Mouse (Mus musculus) neural tube, embryonic 13.5 days (tissue): ENCODE results near the gene Gtf2i. TPM values are rescaled to one million over a fixed set of nuclear protein-coding genes. Genes with fewer than 3 reads are reported as not detected.

Experiments used
- ATAC-seq: fragments of 200-750 bp; cut with Nextera tagmentation; 2 replicates; pipeline ENCODE4 v1.8.0; 2017; ENCODE audit warnings: low read depth, mild to moderate bottlenecking, moderate TSS enrichment, moderate library complexity
- H3K27ac ChIP-seq: fragments of 300-500 bp; sonication (generic); replicated peaks from 2 replicates; pipeline ENCODE4 v1.5.1; 2015; ENCODE audit warnings: moderate library complexity, mild to moderate bottlenecking, inconsistent platforms
- H3K27me3 ChIP-seq: fragments of 300-500 bp; sonication (generic); 2 replicates; pipeline ENCODE4 v1.6.1; 2015; ENCODE audit warnings: mild to moderate bottlenecking, inconsistent platforms
- H3K36me3 ChIP-seq: fragments of 300-500 bp; sonication (generic); 2 replicates; pipeline ENCODE4 v1.6.1; 2015; ENCODE audit warnings: mild to moderate bottlenecking, inconsistent platforms
- H3K4me1 ChIP-seq: fragments of 300-500 bp; sonication (generic); replicated peaks from 2 replicates; pipeline ENCODE4 v1.6.1; 2015; ENCODE audit warnings: inconsistent platforms
- H3K4me2 ChIP-seq: fragments of 300-500 bp; sonication (generic); 2 replicates; pipeline ENCODE4 v1.6.1; 2015; ENCODE audit warnings: inconsistent platforms, mild to moderate bottlenecking, moderate library complexity
- H3K4me3 ChIP-seq: fragments of 300-500 bp; sonication (generic); 2 replicates; pipeline ENCODE4 v1.5.1; 2015; ENCODE audit warnings: mild to moderate bottlenecking, inconsistent platforms
- H3K9ac ChIP-seq: fragments of 300-500 bp; sonication (generic); 2 replicates; pipeline ENCODE4 v1.6.1; 2015; ENCODE audit warnings: moderate library complexity, mild to moderate bottlenecking, inconsistent platforms
- H3K9me3 ChIP-seq: fragments of 300-500 bp; sonication (generic); 2 replicates; pipeline ENCODE4 v1.6.1; 2016; ENCODE audit warnings: inconsistent platforms
- whole genome bisulfite sequencing: fragments of 180-500 bp; shearing (Covaris S2); methylation state at CpG from one replicate; pipeline ENCODE4 v1.1.7; 2015; 5-methylcytosine and 5-hydroxymethylcytosine counted together
- polyA plus RNA-seq: library from polyadenylated mRNA; unstranded; fragments of >200 nt; fragmentation: Nextera tagmentation; extraction: Ambion mirVana; gene quantifications from 2 replicates; pipeline ENCODE4 v1.2.1, GENCODE M21; 2015

Gene Gtf2i
- polyA plus RNA-seq, 1 experiment from 2014 or later = 188 TPM

- WGBS = 94% methylated on average over 6 of the region's 6 CpGs
- H3K4me3 ChIP-seq = no peak overlapping the region
- no peak overlapping the region for H3K9ac ChIP-seq
- ATAC-seq = no peak
- no peak overlapping the region for H3K4me2 ChIP-seq
- H3K27ac ChIP-seq = no peak overlapping the region
- no peaks in the 10 kb centered on the region for H3K9me3 ChIP-seq
- no peaks in the 10 kb centered on the region for H3K27me3 ChIP-seq
- H3K4me1 ChIP-seq = no peaks in the 10 kb centered on the region
- peaks cover 94% of the 10 kb centered on the region for H3K36me3 ChIP-seq
Measured at GRCm38 (mm10) chr5:134291096-134291495, 23.5 kb downstream of the Gtf2i start.

- H3K9me3 ChIP-seq = no peaks in the 10 kb centered on the region
- peaks cover 98% of the 10 kb centered on the region for H3K36me3 ChIP-seq
- WGBS = 87% methylated on average over 12 of the region's 12 CpGs
- no peaks in the 10 kb centered on the region for H3K27me3 ChIP-seq
- H3K27ac ChIP-seq = no peak overlapping the region
- no peaks in the 10 kb centered on the region for H3K4me1 ChIP-seq
- no peak overlapping the region for H3K9ac ChIP-seq
- H3K4me2 ChIP-seq = no peak overlapping the region
- H3K4me3 ChIP-seq = no peak overlapping the region
- no peak for ATAC-seq
Measured at GRCm38 (mm10) chr5:134289935-134290560, 24.5 kb downstream of the Gtf2i start.

- H3K4me3 ChIP-seq = no peak overlapping the region
- no peaks in the 10 kb centered on the region for H3K27me3 ChIP-seq
- ATAC-seq = no peak
- H3K36me3 ChIP-seq = peaks cover 100% of the 10 kb centered on the region
- no peaks in the 10 kb centered on the region for H3K9me3 ChIP-seq
- H3K4me2 ChIP-seq = no peak overlapping the region
- H3K9ac ChIP-seq = no peak overlapping the region
- H3K4me1 ChIP-seq = no peaks in the 10 kb centered on the region
- H3K27ac ChIP-seq = no peak overlapping the region
- 97% methylated on average over 3 of the region's 3 CpGs for WGBS
Measured at GRCm38 (mm10) chr5:134288071-134288470, 26.5 kb downstream of the Gtf2i start.

GRCm38 (mm10) chr5:134284921-134285320 lies 29.6 kb downstream of the Gtf2i start:
- H3K4me3 ChIP-seq = no peak overlapping the region
- H3K36me3 ChIP-seq = peaks cover 96% of the 10 kb centered on the region
- no peak for ATAC-seq
- no peak overlapping the region for H3K9ac ChIP-seq
- no peak overlapping the region for H3K4me2 ChIP-seq
- no peaks in the 10 kb centered on the region for H3K4me1 ChIP-seq
- H3K27me3 ChIP-seq = no peaks in the 10 kb centered on the region
- H3K27ac ChIP-seq = no peak overlapping the region
- WGBS = 95% methylated on average over 12 of the region's 12 CpGs
- no peaks in the 10 kb centered on the region for H3K9me3 ChIP-seq

GRCm38 (mm10) chr5:134282603-134283002 lies 32.0 kb downstream of the Gtf2i start:
- ATAC-seq = no peak
- no peak overlapping the region for H3K4me2 ChIP-seq
- no peak overlapping the region for H3K9ac ChIP-seq
- H3K9me3 ChIP-seq = no peaks in the 10 kb centered on the region
- H3K27me3 ChIP-seq = no peaks in the 10 kb centered on the region
- H3K27ac ChIP-seq = no peak overlapping the region
- 93% methylated on average over 9 of the region's 9 CpGs for WGBS
- H3K4me3 ChIP-seq = no peak overlapping the region
- peaks cover 94% of the 10 kb centered on the region for H3K36me3 ChIP-seq
- no peaks in the 10 kb centered on the region for H3K4me1 ChIP-seq

GRCm38 (mm10) chr5:134282076-134282475 lies 32.5 kb downstream of the Gtf2i start:
- H3K4me3 ChIP-seq = no peak overlapping the region
- H3K36me3 ChIP-seq = peaks cover 94% of the 10 kb centered on the region
- H3K9ac ChIP-seq = no peak overlapping the region
- WGBS = 83% methylated on average over 3 of the region's 3 CpGs
- H3K27me3 ChIP-seq = no peaks in the 10 kb centered on the region
- no peak overlapping the region for H3K27ac ChIP-seq
- H3K4me1 ChIP-seq = no peaks in the 10 kb centered on the region
- ATAC-seq = no peak
- no peak overlapping the region for H3K4me2 ChIP-seq
- H3K9me3 ChIP-seq = no peaks in the 10 kb centered on the region

- H3K4me3 ChIP-seq = no peak overlapping the region
- H3K9ac ChIP-seq = no peak overlapping the region
- no peaks in the 10 kb centered on the region for H3K27me3 ChIP-seq
- 93% methylated on average over 7 of the region's 7 CpGs for WGBS
- H3K27ac ChIP-seq = no peak overlapping the region
- peaks cover 91% of the 10 kb centered on the region for H3K36me3 ChIP-seq
- ATAC-seq = no peak
- no peaks in the 10 kb centered on the region for H3K9me3 ChIP-seq
- no peak overlapping the region for H3K4me2 ChIP-seq
- no peaks in the 10 kb centered on the region for H3K4me1 ChIP-seq
Measured at GRCm38 (mm10) chr5:134279371-134279770, 35.2 kb downstream of the Gtf2i start.

GRCm38 (mm10) chr5:134277109-134277508 lies 37.5 kb downstream of the Gtf2i start:
- Histone ChIP-seq H3K4me1 (no peaks in the 10 kb centered on the region), H3K4me2 (no peak overlapping the region), H3K9ac (no peak overlapping the region), H3K4me3 (no peak overlapping the region), H3K9me3 (no peaks in the 10 kb centered on the region), H3K36me3 (peaks cover 91% of the 10 kb centered on the region), H3K27me3 (no peaks in the 10 kb centered on the region), H3K27ac (no peak overlapping the region)
- 88% methylated on average over 4 of the region's 4 CpGs for WGBS
- no peak for ATAC-seq

- H3K27me3 ChIP-seq = no peaks in the 10 kb centered on the region
- peaks cover 96% of the 10 kb centered on the region for H3K36me3 ChIP-seq
- no peak overlapping the region for H3K9ac ChIP-seq
- ATAC-seq = no peak
- no peaks in the 10 kb centered on the region for H3K9me3 ChIP-seq
- H3K4me1 ChIP-seq = no peaks in the 10 kb centered on the region
- no peak overlapping the region for H3K27ac ChIP-seq
- no peak overlapping the region for H3K4me2 ChIP-seq
- 89% methylated on average over 10 of the region's 10 CpGs for WGBS
- H3K4me3 ChIP-seq = no peak overlapping the region
Measured at GRCm38 (mm10) chr5:134275556-134275955, 39.0 kb downstream of the Gtf2i start.

GRCm38 (mm10) chr5:134275021-134275420 lies 39.5 kb downstream of the Gtf2i start:
- ATAC-seq = no peak
- H3K9me3 ChIP-seq = no peaks in the 10 kb centered on the region
- no peaks in the 10 kb centered on the region for H3K27me3 ChIP-seq
- 93% methylated on average over 11 of the region's 11 CpGs for WGBS
- H3K27ac ChIP-seq = no peak overlapping the region
- H3K4me3 ChIP-seq = no peak overlapping the region
- peaks cover 96% of the 10 kb centered on the region for H3K36me3 ChIP-seq
- H3K4me1 ChIP-seq = no peaks in the 10 kb centered on the region
- H3K4me2 ChIP-seq = no peak overlapping the region
- H3K9ac ChIP-seq = no peak overlapping the region

- Histone ChIP-seq H3K9ac (no peak overlapping the region), H3K9me3 (no peaks in the 10 kb centered on the region), H3K27ac (no peak overlapping the region), H3K27me3 (no peaks in the 10 kb centered on the region), H3K4me3 (no peak overlapping the region), H3K4me2 (no peak overlapping the region), H3K4me1 (no peaks in the 10 kb centered on the region), H3K36me3 (peaks cover 95% of the 10 kb centered on the region)
- 91% methylated on average over 8 of the region's 8 CpGs for WGBS
- ATAC-seq = no peak
Measured at GRCm38 (mm10) chr5:134273761-134274160, 40.8 kb downstream of the Gtf2i start.

GRCm38 (mm10) chr5:134272761-134273160 lies 41.8 kb downstream of the Gtf2i start:
- Histone ChIP-seq H3K4me2 (no peak overlapping the region), H3K36me3 (peaks cover 96% of the 10 kb centered on the region), H3K27ac (no peak overlapping the region), H3K9ac (no peak overlapping the region), H3K4me3 (no peak overlapping the region), H3K27me3 (no peaks in the 10 kb centered on the region), H3K9me3 (no peaks in the 10 kb centered on the region), H3K4me1 (no peaks in the 10 kb centered on the region)
- 82% methylated on average over 11 of the region's 11 CpGs for WGBS
- no peak for ATAC-seq

GRCm38 (mm10) chr5:134271421-134271820 lies 43.1 kb downstream of the Gtf2i start:
- WGBS = 89% methylated on average over 11 of the region's 11 CpGs
- Histone ChIP-seq H3K9ac (no peak overlapping the region), H3K4me3 (no peak overlapping the region), H3K36me3 (peaks cover 94% of the 10 kb centered on the region), H3K27ac (no peak overlapping the region), H3K9me3 (no peaks in the 10 kb centered on the region), H3K4me1 (no peaks in the 10 kb centered on the region), H3K27me3 (no peaks in the 10 kb centered on the region), H3K4me2 (no peak overlapping the region)
- ATAC-seq = no peak
